In the genomic region with DNA sequence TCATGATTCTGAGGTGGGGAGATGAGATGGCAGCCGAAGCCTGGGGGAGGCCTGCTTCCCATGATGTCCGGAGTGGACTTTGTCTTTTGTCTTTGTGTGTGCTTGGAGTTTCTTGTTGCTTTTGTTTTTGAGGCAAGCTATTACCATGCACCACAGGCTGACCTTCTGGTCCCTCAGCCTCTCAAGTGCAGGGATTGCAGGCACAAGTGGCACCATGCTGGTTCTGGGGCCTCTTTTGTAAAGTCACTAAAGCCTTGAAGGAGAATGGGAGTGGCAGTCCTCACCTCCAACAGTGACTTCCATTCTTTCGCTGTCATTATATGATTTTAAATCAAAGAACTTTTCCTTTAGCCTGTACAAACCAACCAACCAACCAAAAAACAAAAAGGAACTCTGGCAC, we compare ENCODE assay signal across 27 mouse cellular contexts. TPM values are rescaled to one million over a fixed set of nuclear protein-coding genes. Genes with fewer than 3 reads are reported as not detected.
A peak's percentile ranks its signal among the peaks of the same experiment; 100 is the strongest.
DNase-seq lines count a peak whose midpoint lies in the region; TF ChIP-seq lines count a peak whose summit lies in the region.
"Had no signal": no experiment of that assay in that cellular context is flagged by ENCODE, and none has a peak within 500 bp of the region (broad histone marks: within the 10 kb centered on the region; RNA-seq: fewer than 3 reads in every experiment).

No protein-coding gene starts in this region.

- TF ChIP-seq EP300 in ES-Bruce4 (IDR thresholded peaks at IDR 0.05; ENCODE audit: insufficient read depth, low read depth, low read length), result 0 out of 2 replicates have a peak, but pooled peaks have one; percentile 36

- peak; percentile 44 for DNase-seq in heart, adult 11 months
- DNase-seq in heart, postnatal 14 days, result no peak
- DNase-seq in ES-E14 (ENCODE audit: low read depth, low spot score), result no peak
- no peak for DNase-seq in spleen, postnatal 14 days (ENCODE audit: low spot score in 2 of 2)
- no peak for DNase-seq in urinary bladder, postnatal 25 days (ENCODE audit: low spot score)
- DNase-seq: adrenal gland, adult 8-10 months; adrenal gland, postnatal 25 days; B cell, adult 2 months; cerebellum, adult 11-12 months; cerebellum, adult 8-10 months; cerebellum, postnatal 10 days; cerebellum, postnatal 36 days; forebrain, postnatal 0 days; gastrocnemius, adult 2 months; gastrocnemius, postnatal 14 days; heart, adult 18-20 months; heart, postnatal 36 days; kidney, adult 11 months had no signal

- intact Hi-C loops in heart, postnatal 14 days (cut with DNase I), result no loop called here

- H3K4me1 ChIP-seq in ES-Bruce4 (ENCODE audit: control insufficient read depth, insufficient read depth, low read length) (peaks cover 1% of the 10 kb centered on the region), ES-E14 (ENCODE audit: control insufficient read depth in 2 of 2, insufficient read depth in 2 of 2, low read length in 2 of 2, poor library complexity in 1 of 2) (peaks cover 1 to 7% of the 10 kb centered on the region in 2 experiments; a peak in 3 of 4 replicates)
- H3K4me1 ChIP-seq: embryonic facial prominence, embryonic 12.5 days; embryonic facial prominence, embryonic 15.5 days; hindbrain, embryonic 10.5 days; hindbrain, embryonic 13.5 days; intestine, embryonic 15.5 days had no signal

- H3K27me3 ChIP-seq in ES-Bruce4 (ENCODE audit: control insufficient read depth, insufficient read depth, low read length, poor library complexity, severe bottlenecking), result no peaks in the 10 kb centered on the region
- H3K27me3 ChIP-seq: CH12.LX; embryonic facial prominence, embryonic 12.5 days; embryonic facial prominence, embryonic 15.5 days; hindbrain, embryonic 13.5 days; intestine, embryonic 15.5 days; Patski had no signal

- 0 out of 2 replicates have a peak, but pooled peaks cover 3% of the 10 kb centered on the region for H3K9me3 ChIP-seq in ES-Bruce4 (replicated peaks; ENCODE audit: control insufficient read depth, insufficient read depth, low read length, poor library complexity, severe bottlenecking)
- no peaks in the 10 kb centered on the region for H3K9me3 ChIP-seq in ES-E14 (ENCODE audit: control insufficient read depth, insufficient read depth, low read depth, low read length)
- H3K9me3 ChIP-seq: embryonic facial prominence, embryonic 12.5 days; embryonic facial prominence, embryonic 15.5 days; G1E; hindbrain, embryonic 13.5 days; intestine, embryonic 15.5 days had no signal

- TF ChIP-seq POLR2A in ES-Bruce4 (IDR thresholded peaks at IDR 0.05; ENCODE audit: insufficient read depth, low read length), result no peak

- H3K27ac ChIP-seq in ES-Bruce4 (ENCODE audit: insufficient read depth, low read length) (no peak overlapping the region), ES-E14 (ENCODE audit: insufficient read depth, low read depth, low read length, poor library complexity, severe bottlenecking) (peak overlapping the region; percentile 18)
- H3K27ac ChIP-seq: embryonic facial prominence, embryonic 12.5 days; embryonic facial prominence, embryonic 15.5 days; gastrocnemius, adult 2 months; hindbrain, embryonic 10.5 days; hindbrain, embryonic 13.5 days; intestine, embryonic 15.5 days had no signal

- no peak for TF ChIP-seq CTCF in ES-Bruce4 (IDR thresholded peaks at IDR 0.05; ENCODE audit: low read depth, low read length)

- H3K36me3 ChIP-seq in ES-Bruce4 (ENCODE audit: control insufficient read depth, insufficient read depth, low read length, poor library complexity, severe bottlenecking), result no peaks in the 10 kb centered on the region
- no peaks in the 10 kb centered on the region for H3K36me3 ChIP-seq in ES-E14 (ENCODE audit: control insufficient read depth, insufficient read depth, low read length, poor library complexity, severe bottlenecking)
- H3K36me3 ChIP-seq: embryonic facial prominence, embryonic 12.5 days; embryonic facial prominence, embryonic 15.5 days; G1E; hindbrain, embryonic 10.5 days; hindbrain, embryonic 13.5 days; intestine, embryonic 15.5 days had no signal

- H3K9ac ChIP-seq in ES-Bruce4 (ENCODE audit: low read depth, poor library complexity, severe bottlenecking) (no peak overlapping the region), ES-E14 (ENCODE audit: insufficient read depth, low read depth, low read length, poor library complexity, severe bottlenecking) (no peak overlapping the region)
- H3K9ac ChIP-seq: embryonic facial prominence, embryonic 12.5 days; embryonic facial prominence, embryonic 15.5 days; forebrain, postnatal 0 days; hindbrain, embryonic 13.5 days; intestine, embryonic 15.5 days had no signal

- in situ Hi-C loops in ES-E14 (cut with MboI; ENCODE audit: low sequenced_read_pairs in 2 of 2, unreplicated experiment in 2 of 2), result no loop called here

- no peak overlapping the region for H3K4me3 ChIP-seq in ES-Bruce4 (ENCODE audit: low read depth, low read length)
- H3K4me3 ChIP-seq in ES-E14 (ENCODE audit: insufficient read depth in 1 of 2, low read depth in 1 of 2, low read length in 2 of 2, poor library complexity in 1 of 2, severe bottlenecking in 1 of 2), result no peak overlapping the region
- H3K4me3 ChIP-seq: embryonic facial prominence, embryonic 12.5 days; embryonic facial prominence, embryonic 15.5 days; gastrocnemius, adult 2 months; hindbrain, embryonic 10.5 days; hindbrain, embryonic 13.5 days; intestine, embryonic 15.5 days had no signal

TF ChIP-seq in ES-E14, 5 proteins besides CTCF, POLR2A, EP300 and RAD21:
- TF ChIP-seq ZC3H11A (IDR thresholded peaks at IDR 0.05; ENCODE audit: borderline replicate concordance, low read depth, low read length), result no peak
- no peak for TF ChIP-seq MAFK (IDR thresholded peaks at IDR 0.05; ENCODE audit: insufficient read depth, low read depth, low read length)
- TF ChIP-seq HCFC1 (IDR thresholded peaks at IDR 0.05; ENCODE audit: borderline replicate concordance, insufficient read depth, low read length), result no peak
- TF ChIP-seq ZNF384 (IDR thresholded peaks at IDR 0.05; ENCODE audit: low read depth, low read length), result no peak
- no peak for TF ChIP-seq CHD2 (IDR thresholded peaks at IDR 0.05; ENCODE audit: low read depth, low read length)

RNA-seq across cellular contexts. Expression of gene Degs1, which starts 14.6 kb away (rescaled TPM):
- total RNA-seq in heart, postnatal 14 days (2021), result 10 to 100 TPM; 68.1 to 73.2 TPM
- polyA plus RNA-seq in ES-Bruce4 (2011; ENCODE audit: insufficient read depth, insufficient read length, low read depth, missing spikeins), result 124 and 127 TPM in 2 replicates
- 126 and 154 TPM in 2 replicates for total RNA-seq in ES-E14 (2012; rRNA removed)

RNA-seq across cellular contexts. Expression of gene Fbxo28, which starts 44.2 kb away (rescaled TPM):
- total RNA-seq in heart, postnatal 14 days (2021), result 10 to 100 TPM; 23.6 to 25.0 TPM
- polyA plus RNA-seq in ES-Bruce4 (2011; ENCODE audit: insufficient read depth, insufficient read length, low read depth, missing spikeins), result 32.9 and 36.8 TPM in 2 replicates
- total RNA-seq in ES-E14 (2012; rRNA removed), result 25.8 TPM in 2 replicates
